ENCODE assay signal across 23 mouse cellular contexts in genomic region chr6:72466171-72466570, GRCm38 (mm10). TPM values are rescaled to one million over a fixed set of nuclear protein-coding genes. Genes with fewer than 3 reads are reported as not detected.
A peak's percentile ranks its signal among the peaks of the same experiment; 100 is the strongest.
DNase-seq lines count a peak whose midpoint lies in the region; ATAC-seq and TF ChIP-seq lines count a peak whose summit lies in the region.
"Had no signal": no experiment of that assay in that cellular context is flagged by ENCODE, and none has a peak within 500 bp of the region (broad histone marks: within the 10 kb centered on the region; RNA-seq: fewer than 3 reads in every experiment).

No protein-coding gene starts in this region.

- TF ChIP-seq CTCF in gastrocnemius, adult 2 months (IDR thresholded peaks at IDR 0.05): no peak

- H3K9me3 ChIP-seq in kidney, embryonic 14.5 days (ENCODE audit: control insufficient read depth, low read length): no peaks in the 10 kb centered on the region
- no peaks in the 10 kb centered on the region for H3K9me3 ChIP-seq in limb, embryonic 12.5 days
- H3K9me3 ChIP-seq in limb, embryonic 10.5 days (replicated peaks): no peaks in the 10 kb centered on the region
- H3K9me3 ChIP-seq in limb, embryonic 13.5 days: no peaks in the 10 kb centered on the region
- H3K9me3 ChIP-seq: embryonic facial prominence, embryonic 12.5 days; G1E; heart, embryonic 10.5 days; hindbrain, embryonic 13.5 days had no signal

- peak overlapping the region; percentile 73 for H3K27ac ChIP-seq in gastrocnemius, adult 2 months
- no peak overlapping the region for H3K27ac ChIP-seq in kidney, embryonic 14.5 days (ENCODE audit: low read depth, low read length)
- peak overlapping the region; percentile 60; the same call in 1 of the 2 replicates for H3K27ac ChIP-seq in limb, embryonic 12.5 days
- no peak overlapping the region for H3K27ac ChIP-seq in limb, embryonic 10.5 days
- H3K27ac ChIP-seq in limb, embryonic 13.5 days: peak overlapping the region; percentile 61; the same call in 1 of the 2 replicates
- H3K27ac ChIP-seq: embryonic facial prominence, embryonic 12.5 days; heart, embryonic 10.5 days; hindbrain, embryonic 13.5 days had no signal

- DNase-seq in gastrocnemius, adult 2 months: no peak
- no peak for DNase-seq in gastrocnemius, postnatal 25 days
- DNase-seq in kidney, postnatal 36 days: no peak
- DNase-seq in limb, embryonic 10.5 days (ENCODE audit: low spot score): no peak
- no peak for DNase-seq in adrenal gland, postnatal 14 days
- DNase-seq: adrenal gland, adult 8-10 months; B cell, adult 2 months; cerebellum, adult 11-12 months; cerebellum, adult 9-10 months; cerebellum, postnatal 25 days; gastrocnemius, postnatal 36 days; heart, postnatal 10 days had no signal

- H3K36me3 ChIP-seq in kidney, embryonic 14.5 days (ENCODE audit: control insufficient read depth, insufficient read depth, low read length): no peaks in the 10 kb centered on the region
- no peaks in the 10 kb centered on the region for H3K36me3 ChIP-seq in limb, embryonic 12.5 days
- H3K36me3 ChIP-seq in limb, embryonic 10.5 days: no peaks in the 10 kb centered on the region
- H3K36me3 ChIP-seq in limb, embryonic 13.5 days: no peaks in the 10 kb centered on the region
- H3K36me3 ChIP-seq: embryonic facial prominence, embryonic 12.5 days; G1E; heart, embryonic 10.5 days; hindbrain, embryonic 13.5 days had no signal

- no peak overlapping the region for H3K4me3 ChIP-seq in gastrocnemius, adult 2 months
- H3K4me3 ChIP-seq in kidney, embryonic 14.5 days (ENCODE audit: low read length): no peak overlapping the region
- H3K4me3 ChIP-seq in limb, embryonic 12.5 days (replicated peaks): no peak overlapping the region
- H3K4me3 ChIP-seq in limb, embryonic 10.5 days: no peak overlapping the region
- no peak overlapping the region for H3K4me3 ChIP-seq in limb, embryonic 13.5 days
- H3K4me3 ChIP-seq: embryonic facial prominence, embryonic 12.5 days; heart, embryonic 10.5 days; hindbrain, embryonic 13.5 days had no signal

- no peaks in the 10 kb centered on the region for H3K27me3 ChIP-seq in kidney, embryonic 14.5 days (ENCODE audit: control insufficient read depth, insufficient read depth, low read length)
- no peaks in the 10 kb centered on the region for H3K27me3 ChIP-seq in limb, embryonic 12.5 days
- no peaks in the 10 kb centered on the region for H3K27me3 ChIP-seq in limb, embryonic 10.5 days (ENCODE audit: low read depth, poor library complexity, severe bottlenecking)
- no peaks in the 10 kb centered on the region for H3K27me3 ChIP-seq in limb, embryonic 13.5 days
- H3K27me3 ChIP-seq: embryonic facial prominence, embryonic 12.5 days had no signal

- no peak overlapping the region for H3K9ac ChIP-seq in kidney, embryonic 14.5 days (ENCODE audit: low read depth, low read length)
- no peak overlapping the region for H3K9ac ChIP-seq in limb, embryonic 12.5 days (replicated peaks)
- H3K9ac ChIP-seq in limb, embryonic 13.5 days: no peak overlapping the region
- H3K9ac ChIP-seq: embryonic facial prominence, embryonic 12.5 days; hindbrain, embryonic 13.5 days had no signal

- peaks cover 4% of the 10 kb centered on the region; the same call in 1 of the 2 replicates for H3K4me1 ChIP-seq in kidney, embryonic 14.5 days (ENCODE audit: control insufficient read depth, insufficient read depth, low read length)
- peaks cover 21% of the 10 kb centered on the region for H3K4me1 ChIP-seq in limb, embryonic 12.5 days (replicated peaks)
- H3K4me1 ChIP-seq in limb, embryonic 10.5 days: peaks cover 8% of the 10 kb centered on the region
- peaks cover 25% of the 10 kb centered on the region for H3K4me1 ChIP-seq in limb, embryonic 13.5 days
- H3K4me1 ChIP-seq: embryonic facial prominence, embryonic 12.5 days; hindbrain, embryonic 13.5 days had no signal

- ATAC-seq in kidney, embryonic 14.5 days (ENCODE audit: low FRiP score, low TSS enrichment): 0 out of 2 replicates have a peak, but pooled peaks have one; percentile 25
- peak; percentile 32; the same call in 1 of the 2 replicates for ATAC-seq in limb, embryonic 12.5 days (ENCODE audit: insufficient number of reproducible peaks, insufficient read depth, low FRiP score, low TSS enrichment, low read depth)
- peak; percentile 75 for ATAC-seq in limb, embryonic 13.5 days (ENCODE audit: low FRiP score, low read depth)
- ATAC-seq: CD4-positive, CD25-positive, alpha-beta regulatory T cell, adult 4 months; forebrain, embryonic 16.5 days had no signal

- intact Hi-C loops in gastrocnemius, adult 2 months (cut with DNase I): no loop called here

- no peak overlapping the region for H3K4me2 ChIP-seq in kidney, embryonic 14.5 days (replicated peaks; ENCODE audit: low read depth, low read length)
- 0 out of 2 replicates have a peak overlapping the region, but pooled peaks have one; percentile 5 for H3K4me2 ChIP-seq in limb, embryonic 12.5 days
- H3K4me2 ChIP-seq in limb, embryonic 13.5 days (replicated peaks): peak overlapping the region; percentile 31; the same call in 1 of the 2 replicates
- H3K4me2 ChIP-seq: embryonic facial prominence, embryonic 12.5 days; hindbrain, embryonic 13.5 days had no signal

- 55% methylated on average over 4 of the region's 4 CpGs for WGBS in kidney, embryonic 14.5 days
- 34% methylated on average over 4 of the region's 4 CpGs for WGBS in limb, embryonic 12.5 days
- 71% methylated on average over 4 of the region's 4 CpGs for WGBS in limb, embryonic 10.5 days
- 23% methylated on average over 4 of the region's 4 CpGs for WGBS in limb, embryonic 13.5 days

RNA-seq across cellular contexts. Expression of gene Mat2a, which starts 26.8 kb away (rescaled TPM):
- 100 to 1,000 TPM; 130 to 164 TPM for total RNA-seq in gastrocnemius, adult 2 months (2021)
- 100 to 1,000 TPM; 113 to 118 TPM for total RNA-seq in gastrocnemius, postnatal 25 days (2021)
- 322 and 463 TPM in 2 replicates for polyA plus RNA-seq in kidney, embryonic 14.5 days (2014; fragmentation: Nextera tagmentation; extraction: Ambion mirVana)
- 408 and 461 TPM in 2 replicates for polyA plus RNA-seq in limb, embryonic 12.5 days (2016; fragmentation: Nextera tagmentation; extraction: Ambion mirVana)
- 481 and 493 TPM in 2 replicates for polyA plus RNA-seq in limb, embryonic 10.5 days (2016; fragmentation: Nextera tagmentation; extraction: Ambion mirVana)
- 426 and 435 TPM in 2 replicates for polyA plus RNA-seq in limb, embryonic 13.5 days (2015; fragmentation: Nextera tagmentation; extraction: Ambion mirVana)
- 257 TPM in 2 replicates for total RNA-seq in adrenal gland, postnatal 14 days (2021)

RNA-seq across cellular contexts. Expression of gene Ggcx, which starts 52.1 kb away (rescaled TPM):
- 10 to 100 TPM; 12.2 to 17.3 TPM for total RNA-seq in gastrocnemius, adult 2 months (2021)
- 10 to 100 TPM; 12.3 to 16.4 TPM for total RNA-seq in gastrocnemius, postnatal 25 days (2021)
- polyA plus RNA-seq in kidney, embryonic 14.5 days (2014; fragmentation: Nextera tagmentation; extraction: Ambion mirVana): 10.3 and 24.7 TPM in 2 replicates
- 34.0 TPM in 2 replicates for polyA plus RNA-seq in limb, embryonic 12.5 days (2016; fragmentation: Nextera tagmentation; extraction: Ambion mirVana)
- polyA plus RNA-seq in limb, embryonic 10.5 days (2016; fragmentation: Nextera tagmentation; extraction: Ambion mirVana): 20.2 and 25.9 TPM in 2 replicates
- polyA plus RNA-seq in limb, embryonic 13.5 days (2015; fragmentation: Nextera tagmentation; extraction: Ambion mirVana): 43.5 and 47.8 TPM in 2 replicates
- 38.0 and 50.4 TPM in 2 replicates for total RNA-seq in adrenal gland, postnatal 14 days (2021)

RNA-seq across cellular contexts. Expression of gene Sh2d6, which starts 55.3 kb away (rescaled TPM):
- total RNA-seq in gastrocnemius, adult 2 months (2021): under 1 TPM; 0.59 to 0.99 TPM
- total RNA-seq in gastrocnemius, postnatal 25 days (2021): 1 to 10 TPM in 1 of 2 experiments, under 1 TPM in 1; 1.00 to 1.3 TPM
- not detected in 2 replicates for polyA plus RNA-seq in kidney, embryonic 14.5 days (2014; fragmentation: Nextera tagmentation; extraction: Ambion mirVana)
- 0.18 TPM in 2 replicates for polyA plus RNA-seq in limb, embryonic 12.5 days (2016; fragmentation: Nextera tagmentation; extraction: Ambion mirVana)
- 0.15 TPM in 1 of 2 replicates, not detected in the other for polyA plus RNA-seq in limb, embryonic 10.5 days (2016; fragmentation: Nextera tagmentation; extraction: Ambion mirVana)
- polyA plus RNA-seq in limb, embryonic 13.5 days (2015; fragmentation: Nextera tagmentation; extraction: Ambion mirVana): 0.15 and 0.28 TPM in 2 replicates
- 0.49 and 0.52 TPM in 2 replicates for total RNA-seq in adrenal gland, postnatal 14 days (2021)
- total RNA-seq: hematopoietic stem cell, adult 5-6 weeks had no signal
- polyA plus RNA-seq: CD4-positive, CD25-positive, alpha-beta regulatory T cell, adult 4 months; embryonic facial prominence, embryonic 12.5 days; G1E; heart, embryonic 10.5 days; heart, embryonic 14.5 days had no signal

Comparison
In these comparisons a context has a peak if more than half of its experiments do, and no peak if none do; other contexts are left out.
1. H3K27ac ChIP-seq: peak in gastrocnemius, adult 2 months (single experiment), limb, embryonic 12.5 days (single experiment) and limb, embryonic 13.5 days (single experiment); none in kidney, embryonic 14.5 days (single experiment) and limb, embryonic 10.5 days (single experiment).
2. ATAC-seq: peak in every context shown above with its lines; median percentile 75 in limb, embryonic 13.5 days; 32 in limb, embryonic 12.5 days; 25 in kidney, embryonic 14.5 days.